Mouse (Mus musculus) lung, postnatal 25 days (tissue): ENCODE data around the gene Nudt14.

Experiments
- DNase-seq: peaks from one replicate; pipeline ENCODE4 v3.0.0; 2022; ENCODE audit warnings: low spot score

Nudt14 gene

DNA sequence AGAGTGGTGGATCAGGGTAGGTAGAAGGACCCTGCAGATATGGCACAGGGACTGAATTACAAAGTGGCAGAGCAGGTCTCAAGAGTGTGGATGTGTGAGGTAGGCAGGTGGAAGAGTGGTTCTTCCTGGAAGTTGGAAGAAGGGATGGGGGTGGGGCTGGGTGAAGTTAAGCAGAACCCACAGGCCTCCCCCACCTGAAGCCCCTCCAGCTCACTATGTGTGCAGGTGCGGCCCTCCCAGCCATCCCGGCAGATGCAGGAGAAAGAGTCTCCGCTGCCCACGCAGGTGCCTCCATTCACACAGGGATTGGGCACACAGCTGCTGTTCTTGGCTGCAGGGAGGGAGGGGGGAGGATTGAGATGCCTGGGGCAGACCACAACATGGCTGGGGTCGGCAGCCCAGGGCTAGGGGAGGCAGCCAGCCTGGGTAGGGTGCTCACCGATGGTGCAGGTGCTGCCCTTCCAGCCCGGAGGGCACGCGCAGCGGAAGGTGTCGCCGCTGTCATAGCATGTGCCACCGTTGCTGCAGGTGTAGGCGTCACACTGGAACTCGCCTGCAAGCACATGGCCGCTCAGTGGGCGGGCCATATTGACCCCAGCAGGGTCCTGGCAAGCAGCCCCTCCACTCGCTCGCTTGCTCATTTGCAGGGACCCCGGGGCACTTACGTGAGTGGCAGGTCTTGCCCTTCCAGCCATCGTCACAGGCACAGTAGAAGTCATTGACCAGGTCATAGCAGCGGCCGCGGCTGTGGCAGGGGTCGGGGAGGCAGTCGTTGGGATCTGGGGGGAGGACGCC lies 28.8 kb downstream of the Nudt14 start:
- no peak for DNase-seq

DNA sequence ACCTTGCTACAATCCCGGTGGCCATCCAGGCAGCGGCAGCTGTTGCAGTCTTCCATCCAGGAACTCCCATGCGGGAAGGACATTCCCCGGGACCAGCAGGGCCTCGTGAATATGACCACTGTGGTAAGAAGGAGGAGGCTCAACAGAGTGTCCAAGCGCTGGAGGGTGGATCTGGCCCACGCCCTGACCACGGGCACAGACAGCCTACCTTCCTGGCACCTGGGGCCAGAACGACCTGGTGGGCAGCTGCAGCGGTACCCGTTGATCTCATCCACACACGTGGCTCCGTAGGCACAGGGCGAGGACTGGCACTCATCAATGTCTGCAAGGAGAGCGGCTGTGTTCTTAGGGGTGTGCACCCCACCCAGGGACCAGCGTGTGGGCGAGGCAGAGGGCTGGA lies 30.2 kb downstream of the Nudt14 start:
- DNase-seq, result no peak

DNA sequence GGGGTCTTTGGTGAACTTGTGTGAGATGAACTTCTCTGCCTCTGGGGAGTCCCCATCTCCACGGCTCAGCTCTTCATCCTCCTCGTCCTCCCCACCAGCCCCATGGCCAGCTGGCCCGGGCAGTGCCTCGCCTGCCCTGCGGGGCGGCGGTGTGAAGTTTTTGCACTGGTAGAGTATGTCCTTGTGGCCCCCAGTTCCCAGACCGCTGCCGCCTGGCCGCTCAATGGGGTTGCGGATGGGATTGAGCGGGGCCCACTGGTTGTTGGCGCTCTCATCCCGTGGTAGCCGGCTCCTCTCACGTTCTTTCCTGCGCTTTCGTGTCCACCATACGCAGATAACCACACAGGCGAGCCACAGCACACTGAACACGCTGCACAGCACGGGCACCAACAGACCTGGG lies 32.9 kb downstream of the Nudt14 start:
- no peak for DNase-seq

DNA sequence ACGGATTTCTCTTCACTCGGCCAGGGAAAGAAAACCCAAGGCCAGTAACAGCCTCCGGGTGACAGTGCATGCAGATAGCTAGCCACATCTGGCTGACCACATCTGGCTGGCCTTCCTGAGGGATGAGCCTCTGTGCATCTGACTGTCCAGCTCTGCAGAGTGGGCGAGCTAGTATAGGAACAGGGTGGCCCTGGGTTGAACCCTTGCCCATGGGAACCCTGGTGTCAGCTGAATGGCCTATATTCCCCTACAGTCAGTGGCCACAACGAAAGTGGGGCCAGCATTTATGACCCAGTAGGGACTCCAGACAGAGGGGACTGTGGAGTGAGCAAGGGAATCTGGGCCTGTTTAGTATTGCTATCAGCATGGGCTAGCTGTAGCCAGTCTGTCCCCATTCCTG lies 36.9 kb downstream of the Nudt14 start:
- no peak for DNase-seq

DNA sequence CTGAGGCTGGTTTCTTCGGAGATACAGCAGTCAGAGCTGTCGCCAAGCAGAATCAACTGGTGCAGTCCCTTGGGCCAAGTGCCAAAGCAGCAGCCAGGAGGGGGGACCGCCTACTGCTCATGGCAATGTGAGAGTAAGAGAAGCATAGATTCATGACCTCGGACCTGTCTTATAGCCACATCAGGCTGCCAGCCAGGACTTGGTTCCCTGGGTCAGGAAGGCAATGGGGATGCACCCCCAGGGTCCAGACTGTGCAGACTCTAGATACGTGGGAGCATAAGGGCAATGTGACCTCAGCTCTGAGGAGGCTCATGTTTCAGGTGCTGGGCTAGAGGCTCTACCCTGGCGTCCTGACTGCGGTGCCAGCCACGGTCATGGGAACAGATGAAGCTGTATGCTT lies 38.0 kb downstream of the Nudt14 start:
- no peak for DNase-seq

DNA sequence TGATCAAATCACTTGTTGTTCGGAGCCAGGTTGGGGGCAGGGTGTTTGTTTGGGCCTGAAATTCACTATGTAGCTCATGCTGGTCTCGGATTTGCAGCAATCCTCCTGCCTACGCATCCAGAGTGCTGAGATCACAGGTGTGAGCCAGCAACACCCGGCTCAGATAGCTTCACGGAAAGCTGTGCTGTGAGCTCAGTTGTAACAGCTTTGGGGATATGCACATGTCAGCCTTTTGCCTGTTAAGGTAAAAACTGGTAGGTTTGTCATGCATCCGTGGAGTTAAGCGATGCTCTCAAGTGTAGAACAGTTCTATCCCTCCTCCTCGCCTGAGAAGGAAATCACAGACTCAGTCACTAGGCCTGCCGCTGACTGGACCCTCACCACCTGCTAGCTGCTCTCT lies 41.3 kb downstream of the Nudt14 start:
- DNase-seq, result no peak

DNA sequence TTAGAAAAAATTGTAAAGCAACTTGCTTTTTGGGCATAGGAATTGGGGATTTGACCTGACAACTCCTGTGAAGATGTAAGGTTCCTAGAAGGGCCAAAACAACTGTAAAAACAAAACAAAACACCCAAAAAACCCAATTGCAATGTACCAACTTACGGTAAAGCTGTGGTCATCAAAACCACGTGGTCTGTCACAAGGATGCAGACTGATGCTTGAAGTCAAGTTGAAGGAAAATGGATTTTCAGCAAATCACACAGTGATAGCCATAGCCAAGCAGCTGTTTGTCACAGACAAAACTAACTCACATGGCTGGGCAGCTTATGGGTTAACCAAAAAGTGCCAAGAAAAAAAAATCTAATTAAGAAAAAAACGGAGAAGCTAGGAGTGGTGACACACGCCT lies 43.0 kb downstream of the Nudt14 start:
- DNase-seq, result no peak

DNA sequence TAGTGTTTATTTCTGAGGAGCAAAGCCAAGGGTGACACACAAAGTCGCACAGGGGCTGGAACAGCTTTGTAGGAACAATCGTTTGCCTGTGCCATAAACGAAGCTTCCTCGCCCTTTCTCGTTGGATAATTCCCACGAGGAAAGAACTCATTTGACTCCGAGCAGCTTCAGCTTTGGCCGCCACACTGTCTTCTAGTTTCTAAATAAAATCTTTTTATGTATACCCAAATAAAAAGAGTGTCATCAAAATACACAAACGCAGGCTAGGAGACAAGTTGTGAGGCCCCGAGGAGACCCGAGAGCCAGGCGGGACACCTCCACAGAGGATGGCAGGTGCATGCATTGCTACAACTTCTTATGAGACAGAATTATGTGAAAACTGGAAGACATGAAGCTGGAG lies 43.6 kb downstream of the Nudt14 start:
- DNase-seq, result no peak

DNA sequence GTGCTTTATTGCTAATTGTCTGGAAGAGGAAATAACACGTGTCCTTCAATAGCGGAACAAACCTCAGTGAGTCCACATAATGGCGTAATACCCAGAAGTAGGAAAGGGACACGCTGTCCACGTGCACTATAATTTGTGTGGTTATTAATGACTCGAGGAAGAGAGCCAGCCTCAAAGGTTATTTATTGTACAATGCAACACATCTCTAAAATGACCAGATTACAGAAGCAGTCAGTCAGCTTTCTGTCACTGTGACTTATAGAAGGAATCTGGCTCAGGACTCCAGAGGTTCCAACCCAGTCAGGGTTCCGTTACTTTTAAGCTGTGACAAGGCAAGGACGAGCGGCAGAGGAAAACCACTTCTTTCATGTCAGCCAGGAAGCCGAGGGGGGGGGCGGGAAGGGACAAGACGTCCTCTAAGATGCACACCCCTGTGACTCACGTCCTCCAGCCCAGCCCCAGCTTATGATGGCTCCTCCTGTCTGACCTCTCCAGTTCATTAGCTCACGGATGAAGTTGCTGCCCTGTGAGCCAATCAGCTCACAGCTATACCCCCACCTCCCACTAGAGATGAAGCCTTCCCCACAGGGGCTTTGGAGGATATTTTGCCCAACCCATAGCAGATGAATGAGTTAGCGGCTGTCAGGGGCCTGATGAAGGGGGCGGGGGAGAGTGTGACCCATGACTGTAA lies 44.3 kb downstream of the Nudt14 start:
- peak; percentile 83 for DNase-seq

DNA sequence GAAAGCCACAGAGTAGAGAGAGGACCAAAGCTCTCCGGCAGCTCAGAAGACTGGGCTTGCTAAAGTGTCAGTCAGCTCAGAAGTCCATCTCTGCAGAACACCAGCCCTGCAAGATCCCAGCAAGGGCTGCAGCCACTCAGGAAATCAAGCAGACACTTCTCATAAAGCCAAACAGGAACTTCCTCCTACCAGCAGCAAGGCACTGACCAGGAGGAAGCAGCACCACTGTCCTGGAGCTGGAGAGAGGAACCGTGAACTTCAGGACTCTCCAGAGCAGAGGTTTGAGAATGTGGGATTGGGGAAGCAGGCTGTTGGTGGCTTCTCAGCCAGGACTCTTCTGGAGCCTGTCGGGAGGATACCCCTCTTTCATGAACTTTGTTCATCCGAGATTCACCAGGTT lies 47.0 kb downstream of the Nudt14 start:
- peak; percentile 54 for DNase-seq

DNA sequence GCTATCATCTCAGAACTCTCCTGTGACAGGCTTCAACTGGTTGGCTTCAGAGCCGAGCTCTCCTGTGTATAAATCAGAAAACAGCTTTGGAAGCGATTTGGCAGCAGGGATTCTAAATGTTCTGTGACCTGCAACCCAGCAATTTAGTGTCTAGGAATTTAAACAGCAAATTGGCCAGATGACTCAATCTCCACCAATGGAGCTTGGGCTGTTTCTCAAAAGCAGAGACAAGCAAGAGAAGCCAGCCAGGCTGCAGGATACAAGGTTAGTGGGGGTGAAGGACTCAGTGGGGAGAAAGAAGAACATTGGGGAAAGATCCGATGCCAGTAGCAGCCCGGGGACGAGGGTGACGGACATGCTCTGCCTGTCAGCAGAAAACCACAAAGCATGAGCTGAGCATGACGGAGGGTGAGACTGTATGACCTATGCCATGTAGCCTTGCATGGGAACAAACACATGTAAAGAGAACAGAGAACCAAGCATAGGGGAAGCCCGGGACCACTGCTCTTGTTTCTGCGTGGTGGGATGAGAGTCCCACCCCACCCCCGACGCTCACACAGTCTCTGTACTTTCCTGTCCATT lies 47.5 kb downstream of the Nudt14 start:
- DNase-seq, result no peak

DNA sequence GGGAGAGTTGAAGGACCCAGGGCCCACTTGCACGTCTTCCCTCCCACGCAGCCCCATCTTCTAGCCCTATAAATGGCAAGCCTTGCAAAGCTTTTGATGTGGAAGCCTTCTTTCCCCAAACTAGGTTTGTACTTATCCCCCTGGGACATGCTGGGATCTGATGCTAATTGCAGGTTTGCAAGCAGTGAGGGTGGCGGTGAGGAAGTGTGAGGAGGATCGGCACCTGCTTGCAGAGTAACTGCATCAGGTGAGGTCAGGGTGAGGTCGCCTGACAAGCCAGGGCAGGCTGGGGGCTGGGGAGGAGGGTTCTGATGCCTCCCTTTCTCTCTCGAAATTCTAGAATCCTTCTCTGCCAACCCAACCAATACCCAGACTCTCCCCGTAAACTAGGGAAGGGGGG lies 56.5 kb downstream of the Nudt14 start:
- DNase-seq, result no peak
